ENCODE assay signal across 15 mouse cellular contexts in the genomic region with DNA sequence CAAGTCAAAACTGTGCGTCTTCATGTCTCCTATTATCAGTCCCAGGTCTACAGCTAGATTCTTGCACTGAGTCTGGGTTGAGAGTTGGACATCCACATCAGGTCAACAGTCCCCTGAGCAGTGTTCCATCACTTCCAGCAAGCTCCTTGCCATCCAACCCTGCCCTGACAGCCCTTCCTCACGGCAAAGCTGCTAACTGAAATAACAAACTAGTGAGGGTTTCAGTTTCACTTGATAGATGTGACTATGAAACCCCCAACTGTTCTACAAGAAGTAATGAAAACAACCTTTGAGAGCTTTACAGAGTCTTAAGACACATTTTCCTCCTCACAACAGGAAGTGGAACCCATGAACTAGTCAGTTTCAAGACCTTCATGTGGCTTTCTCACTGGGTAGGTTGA.
DNase-seq lines count a peak whose midpoint lies in the region; ATAC-seq and TF ChIP-seq lines count a peak whose summit lies in the region.
"Had no signal": no experiment of that assay in that cellular context is flagged by ENCODE, and none has a peak within 500 bp of the region (broad histone marks: within the 10 kb centered on the region; RNA-seq: fewer than 3 reads in every experiment).

No protein-coding gene starts in this region.

- no peak overlapping the region for H3K4me2 ChIP-seq in kidney, embryonic 14.5 days (replicated peaks; ENCODE audit: low read depth, low read length)
- H3K4me2 ChIP-seq: forebrain, embryonic 15.5 days; hindbrain, embryonic 12.5 days; liver, embryonic 13.5 days; midbrain, embryonic 12.5 days; neural tube, embryonic 15.5 days had no signal

- peak; percentile 55 for ATAC-seq in kidney, embryonic 14.5 days (ENCODE audit: low FRiP score, low TSS enrichment)
- peak; percentile 88 for ATAC-seq in inflammation-experienced regulatory T-cells, adult 6 months
- ATAC-seq: forebrain, embryonic 15.5 days had no signal

- no peak overlapping the region for H3K27ac ChIP-seq in kidney, embryonic 14.5 days (ENCODE audit: low read depth, low read length)
- H3K27ac ChIP-seq in kidney, adult 2 months (ENCODE audit: insufficient read depth, low read depth, low read length) = no peak overlapping the region
- H3K27ac ChIP-seq in thymus, adult 2 months (ENCODE audit: control insufficient read depth, insufficient read depth, low read length) = peak overlapping the region; percentile 99
- H3K27ac ChIP-seq: forebrain, embryonic 15.5 days; hindbrain, embryonic 12.5 days; left cerebral cortex, adult 2 months; liver, embryonic 13.5 days; midbrain, embryonic 12.5 days; neural tube, embryonic 15.5 days had no signal

- no peak overlapping the region for H3K9ac ChIP-seq in kidney, embryonic 14.5 days (ENCODE audit: low read depth, low read length)
- H3K9ac ChIP-seq: forebrain, embryonic 15.5 days; hindbrain, embryonic 12.5 days; liver, embryonic 13.5 days; midbrain, embryonic 12.5 days; neural tube, embryonic 15.5 days had no signal

- H3K36me3 ChIP-seq in kidney, embryonic 14.5 days (ENCODE audit: control insufficient read depth, insufficient read depth, low read length) = no peaks in the 10 kb centered on the region
- H3K36me3 ChIP-seq in kidney, adult 2 months (ENCODE audit: control insufficient read depth, insufficient read depth, low read length) = no peaks in the 10 kb centered on the region
- H3K36me3 ChIP-seq in thymus, adult 2 months (ENCODE audit: control insufficient read depth, insufficient read depth, low read length) = no peaks in the 10 kb centered on the region
- H3K36me3 ChIP-seq: forebrain, embryonic 15.5 days; hindbrain, embryonic 12.5 days; liver, embryonic 13.5 days; midbrain, embryonic 12.5 days; neural tube, embryonic 15.5 days had no signal

- H3K9me3 ChIP-seq in kidney, embryonic 14.5 days (ENCODE audit: control insufficient read depth, low read length) = no peaks in the 10 kb centered on the region
- H3K9me3 ChIP-seq: forebrain, embryonic 15.5 days; hindbrain, embryonic 12.5 days; liver, embryonic 13.5 days; midbrain, embryonic 12.5 days; neural tube, embryonic 15.5 days had no signal

- no peak for TF ChIP-seq POLR2A in kidney, adult 2 months (IDR thresholded peaks at IDR 0.05; ENCODE audit: low read depth, low read length)
- TF ChIP-seq POLR2A in thymus, adult 2 months (IDR thresholded peaks at IDR 0.05; ENCODE audit: control insufficient read depth, extremely low read depth, insufficient read depth, low read length, poor library complexity) = no peak

- 0 out of 2 replicates have a peak, but pooled peaks cover 4% of the 10 kb centered on the region for H3K4me1 ChIP-seq in kidney, embryonic 14.5 days (ENCODE audit: control insufficient read depth, insufficient read depth, low read length)
- H3K4me1 ChIP-seq in kidney, adult 2 months (ENCODE audit: control insufficient read depth, insufficient read depth, low read length) = no peaks in the 10 kb centered on the region
- H3K4me1 ChIP-seq in thymus, adult 2 months (replicated peaks; ENCODE audit: control insufficient read depth, insufficient read depth, low read length) = peaks cover 25% of the 10 kb centered on the region
- H3K4me1 ChIP-seq: hindbrain, embryonic 12.5 days; liver, embryonic 13.5 days; midbrain, embryonic 12.5 days had no signal

- no peak for DNase-seq in kidney, adult 2 months
- peak; percentile 87 for DNase-seq in CD4-positive helper T cell, adult 2 months (ENCODE audit: low read depth, low spot score)
- peak; percentile 48 for DNase-seq in thymus, adult 2 months
- no peak for DNase-seq in layer of hippocampus, postnatal 10 days (ENCODE audit: low spot score in 2 of 2)
- no peak for DNase-seq in adrenal gland, postnatal 14 days
- DNase-seq in right cerebral cortex, adult 18-20 months = no peak
- DNase-seq: cerebellum, postnatal 10 days; liver, embryonic 13.5 days had no signal

- no peak overlapping the region for H3K4me3 ChIP-seq in kidney, embryonic 14.5 days (ENCODE audit: low read length)
- H3K4me3 ChIP-seq in kidney, adult 2 months (ENCODE audit: insufficient read depth, low read depth, low read length) = no peak overlapping the region
- H3K4me3 ChIP-seq in thymus, adult 2 months (ENCODE audit: control insufficient read depth, insufficient read depth, low read length) = peak overlapping the region; percentile 49
- H3K4me3 ChIP-seq: forebrain, embryonic 15.5 days; hindbrain, embryonic 12.5 days; left cerebral cortex, adult 2 months; liver, embryonic 13.5 days; midbrain, embryonic 12.5 days; neural tube, embryonic 15.5 days had no signal

- no peaks in the 10 kb centered on the region for H3K27me3 ChIP-seq in kidney, embryonic 14.5 days (ENCODE audit: control insufficient read depth, insufficient read depth, low read length)
- H3K27me3 ChIP-seq in kidney, adult 2 months (replicated peaks; ENCODE audit: control insufficient read depth, insufficient read depth, low read length) = no peaks in the 10 kb centered on the region
- H3K27me3 ChIP-seq in thymus, adult 2 months (ENCODE audit: control insufficient read depth, insufficient read depth, low read length) = no peaks in the 10 kb centered on the region
- H3K27me3 ChIP-seq: forebrain, embryonic 15.5 days; hindbrain, embryonic 12.5 days; liver, embryonic 13.5 days; midbrain, embryonic 12.5 days; neural tube, embryonic 15.5 days had no signal

- WGBS in kidney, embryonic 14.5 days = 49% methylated on average over 2 of the region's 2 CpGs
- 63% methylated on average over 2 of the region's 2 CpGs for WGBS in kidney, adult 2 months
- 11% methylated on average over 2 of the region's 2 CpGs for WGBS in thymus, adult 2 months

- no peak for TF ChIP-seq CTCF in kidney, adult 2 months (conservative IDR thresholded peaks at IDR 0.05; ENCODE audit: insufficient read depth, insufficient read length, low read depth, low read length)
- TF ChIP-seq CTCF in thymus, adult 2 months (IDR thresholded peaks at IDR 0.05; ENCODE audit: borderline replicate concordance, control insufficient read depth, extremely low read depth, insufficient read depth, low read length, poor library complexity) = no peak

Comparison
In these comparisons a context has a peak if more than half of its experiments do, and no peak if none do; other contexts are left out.
1. DNase-seq: peak in CD4-positive helper T cell, adult 2 months (single experiment) and thymus, adult 2 months (single experiment); none in kidney, adult 2 months (single experiment), layer of hippocampus, postnatal 10 days (0 of 2), adrenal gland, postnatal 14 days (single experiment) and right cerebral cortex, adult 18-20 months (single experiment).